Mouse (Mus musculus) thymus, postnatal 14 days (tissue): ENCODE measurements around the gene Exog.

ENCODE experiments used
- DNase-seq: peaks from one replicate; pipeline ENCODE4 v3.0.0; 2021

Gene Exog

DNA sequence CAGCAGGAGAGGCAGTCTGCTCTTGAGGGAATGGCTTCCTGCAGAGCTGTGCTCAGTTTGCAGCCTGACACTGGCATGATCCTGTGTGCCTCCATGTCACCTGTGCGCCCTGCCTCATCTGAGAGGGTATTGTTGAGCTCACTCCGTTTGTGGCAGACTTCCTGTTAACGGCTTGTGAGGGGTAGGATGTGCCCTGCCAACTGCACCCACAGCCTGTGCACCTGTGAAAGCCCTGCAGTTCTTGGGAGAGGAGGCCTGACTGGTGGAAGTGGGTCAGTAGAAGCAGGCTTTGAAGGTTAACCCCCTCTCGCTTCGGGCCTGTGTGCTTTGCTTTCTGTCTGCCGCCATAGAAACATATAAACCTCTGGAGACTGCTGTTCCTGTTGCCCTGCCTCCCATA lies 20.3 kb downstream of the Exog start:
- DNase-seq, result peak; percentile 87

DNA sequence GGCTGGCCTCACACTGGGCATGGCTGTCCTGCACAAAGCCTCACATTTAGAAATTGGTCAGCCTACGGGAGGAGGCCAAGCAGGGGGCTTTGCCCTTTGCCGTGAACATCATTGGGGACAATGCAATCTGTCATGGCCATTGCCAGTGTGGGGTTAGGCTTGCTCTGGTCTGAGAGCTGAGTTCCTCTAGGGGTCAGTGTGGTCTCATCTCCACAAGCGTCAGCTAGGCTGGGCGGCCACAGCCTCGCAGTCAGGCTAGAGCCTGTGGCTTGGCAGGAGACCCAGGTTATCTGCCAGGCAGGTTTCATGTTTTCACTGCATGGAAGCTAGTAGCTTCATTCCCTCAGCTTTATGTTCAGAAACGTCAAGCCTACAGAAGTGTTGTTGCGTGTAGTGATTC lies 20.9 kb downstream of the Exog start:
- DNase-seq, result peak; percentile 62

DNA sequence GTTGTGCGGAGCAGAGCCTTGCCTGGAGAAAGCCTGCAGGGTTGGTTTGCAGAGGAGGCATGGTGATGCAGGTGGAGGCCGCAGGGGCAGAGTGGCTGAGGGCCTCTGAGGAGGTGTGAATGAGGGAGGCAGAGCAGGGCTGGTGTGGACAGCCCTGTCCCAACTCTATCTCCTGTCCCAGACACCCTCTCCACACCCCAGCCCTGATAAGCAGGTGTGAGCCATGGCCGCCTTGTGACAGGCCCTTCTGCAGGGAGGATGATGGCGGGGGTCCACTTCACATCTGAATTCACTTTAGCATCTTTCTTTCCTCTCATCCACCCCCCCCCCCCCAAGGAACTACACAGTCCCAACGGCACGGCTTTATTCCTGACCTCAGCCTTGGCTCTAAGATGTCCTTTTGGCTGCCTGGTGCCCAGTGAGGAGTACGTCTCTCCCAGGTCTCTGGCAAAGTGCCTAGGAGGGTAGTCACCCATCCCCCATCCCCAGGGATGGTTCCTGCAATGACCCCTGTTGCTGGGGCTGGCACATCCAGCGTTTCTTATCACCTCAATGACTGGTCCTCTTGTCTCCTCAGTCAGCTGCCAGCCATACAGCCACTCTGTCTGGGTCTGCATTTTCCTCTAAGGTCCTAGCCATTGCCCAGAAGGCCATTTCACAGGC lies 25.1 kb downstream of the Exog start:
- DNase-seq, result no peak

DNA sequence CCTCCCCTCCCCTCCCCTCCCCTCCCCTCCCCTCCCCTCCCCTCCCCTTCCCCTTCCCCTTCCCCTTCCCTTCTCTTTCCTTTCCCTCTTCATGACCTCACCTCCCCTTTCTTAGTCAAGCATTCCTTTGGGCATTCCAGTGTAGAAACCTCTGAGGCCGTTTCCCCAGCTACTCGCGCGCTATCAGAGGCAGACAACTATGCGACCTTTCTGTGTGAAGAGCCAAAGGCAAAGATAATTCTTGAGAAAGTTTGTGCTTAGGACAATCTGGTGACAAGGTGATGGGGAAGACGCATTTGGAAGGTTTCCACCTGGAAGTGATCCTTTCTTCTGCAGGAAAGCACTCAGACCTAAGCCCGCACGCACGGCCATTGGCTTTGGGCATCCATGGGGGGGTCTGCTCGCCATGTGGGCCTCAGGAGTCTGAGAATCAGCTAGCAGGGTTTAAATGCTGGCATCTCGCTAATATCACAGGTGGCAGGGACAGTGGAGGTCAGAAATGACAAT lies 27.7 kb downstream of the Exog start:
- DNase-seq, result no peak

DNA sequence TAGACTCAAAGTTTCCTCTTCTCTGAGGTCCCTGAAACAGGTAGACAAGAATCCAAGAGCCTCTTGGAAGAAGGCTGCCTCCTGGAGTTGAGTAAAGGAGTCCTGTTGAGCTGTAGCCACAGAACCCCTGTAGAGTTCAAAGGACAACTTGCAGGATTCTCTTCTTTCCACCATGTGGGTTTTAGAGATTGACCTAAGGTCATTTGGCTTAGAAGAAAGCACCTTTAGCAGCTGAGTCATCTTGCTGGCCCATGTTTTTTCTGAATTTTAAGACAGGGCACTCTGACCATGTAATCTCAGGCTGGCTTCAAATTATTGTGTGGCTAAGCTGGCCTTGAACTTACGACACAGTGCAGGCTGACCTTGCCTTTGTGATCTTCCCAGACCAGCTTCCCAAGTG lies 28.3 kb downstream of the Exog start:
- DNase-seq, result no peak

DNA sequence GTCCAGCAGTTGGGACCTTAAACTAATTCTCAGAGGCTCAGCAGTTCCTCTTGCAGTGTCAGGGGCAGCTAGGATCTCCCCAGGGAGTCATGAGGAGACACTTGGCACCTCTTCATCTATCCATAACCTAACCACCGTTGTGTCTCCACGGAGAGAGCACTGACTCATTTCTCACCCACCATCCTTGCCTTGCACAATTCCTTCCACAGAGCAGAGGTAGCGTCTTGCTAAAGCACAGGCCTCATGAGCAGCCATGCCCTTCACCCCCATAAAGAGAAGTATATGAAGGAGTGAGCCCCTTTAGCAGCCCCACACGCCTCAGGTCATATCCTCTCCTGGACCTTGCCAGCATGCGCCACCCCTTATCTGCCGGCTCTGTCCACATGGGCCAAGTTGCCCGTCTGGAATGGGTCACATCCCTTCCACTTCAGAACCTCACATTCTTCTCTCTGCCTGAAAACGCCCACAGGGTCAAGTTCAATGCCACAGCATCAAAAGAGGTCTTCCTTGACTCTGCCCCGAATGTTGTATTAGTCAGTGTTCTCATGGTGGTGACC lies 28.9 kb downstream of the Exog start:
- DNase-seq, result no peak

DNA sequence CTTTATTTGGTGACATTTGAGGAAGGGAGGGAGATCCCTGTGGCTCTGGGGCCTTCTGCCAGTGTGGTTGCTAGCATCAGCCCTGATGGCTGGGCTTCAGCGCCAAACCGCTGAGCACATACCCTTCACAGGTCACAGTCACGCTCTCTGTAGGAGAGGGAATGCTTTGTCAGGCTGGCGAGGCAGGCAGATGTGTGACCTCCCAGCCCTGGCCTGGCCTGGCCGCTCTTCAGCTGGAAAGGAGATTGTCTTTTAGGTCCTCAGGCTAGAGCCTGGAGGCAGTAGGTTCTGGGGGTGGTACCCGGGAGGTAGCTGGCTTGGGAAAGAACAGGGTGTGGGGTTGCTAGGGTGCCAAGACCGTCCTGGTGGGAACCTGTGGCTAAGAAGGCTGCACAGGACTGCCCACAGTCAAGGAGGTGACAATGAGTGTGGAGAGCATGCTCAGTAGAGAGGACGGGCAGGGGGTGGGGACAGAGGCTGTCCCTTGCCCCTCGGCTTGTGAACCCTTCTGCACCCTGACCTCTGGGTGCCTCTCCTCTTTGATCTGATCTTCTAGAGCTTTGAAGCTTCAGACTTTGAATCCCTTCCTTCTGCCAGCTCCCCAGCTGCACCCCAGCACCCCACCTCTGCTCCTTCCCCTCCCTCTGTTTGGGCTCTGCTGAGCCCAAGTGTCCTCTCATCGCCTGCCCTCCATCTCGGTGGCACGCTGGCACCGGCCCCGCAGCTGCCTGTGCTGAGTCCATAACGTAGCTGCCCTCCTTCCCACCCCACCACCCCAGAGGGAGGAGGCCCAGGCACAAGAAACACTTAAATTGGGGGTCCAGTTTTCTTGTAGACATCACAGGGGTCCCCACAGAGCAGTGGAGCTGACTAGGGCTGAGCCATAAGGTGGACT lies 30.2 kb downstream of the Exog start:
- peak; percentile 38 for DNase-seq

DNA sequence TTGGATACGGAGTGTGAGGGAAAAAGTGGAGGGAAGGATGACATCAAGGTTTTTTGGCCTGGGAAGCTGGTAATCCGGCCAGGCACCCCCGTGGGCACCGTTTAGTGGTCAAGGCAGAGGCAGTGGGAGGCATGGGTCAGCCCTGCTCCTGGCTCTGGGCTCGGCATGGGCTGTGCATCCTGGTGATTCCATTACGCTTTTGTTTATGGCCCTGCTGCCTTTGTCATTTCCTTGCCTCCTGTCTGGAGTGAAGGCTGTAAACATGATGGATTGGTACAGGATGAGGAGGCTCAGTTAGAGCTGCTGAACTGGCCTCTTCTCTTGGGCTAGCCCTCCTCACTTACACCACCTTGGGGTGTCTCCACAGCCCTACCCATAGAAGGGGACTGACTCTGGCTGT lies 33.0 kb downstream of the Exog start:
- no peak for DNase-seq

DNA sequence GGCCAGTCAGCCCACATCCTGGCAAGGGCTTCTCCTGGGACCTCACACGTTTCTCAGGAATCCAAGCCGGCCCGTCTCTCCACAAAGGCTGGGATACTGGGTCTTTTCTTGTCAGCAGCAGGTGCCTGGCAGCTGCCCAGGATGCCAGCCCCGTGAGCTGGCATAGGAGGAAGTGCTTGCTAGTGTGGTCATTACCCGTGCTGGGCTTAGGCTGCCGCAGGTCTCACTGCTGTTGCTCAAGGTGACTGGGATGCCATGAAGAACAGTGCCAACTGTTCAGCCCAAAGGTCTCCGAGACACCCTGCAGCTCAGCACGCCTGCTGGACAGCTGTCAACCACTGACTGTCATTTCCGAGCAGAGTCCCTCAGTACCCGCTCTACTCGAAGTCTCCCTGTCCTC lies 33.6 kb downstream of the Exog start:
- DNase-seq, result no peak

DNA sequence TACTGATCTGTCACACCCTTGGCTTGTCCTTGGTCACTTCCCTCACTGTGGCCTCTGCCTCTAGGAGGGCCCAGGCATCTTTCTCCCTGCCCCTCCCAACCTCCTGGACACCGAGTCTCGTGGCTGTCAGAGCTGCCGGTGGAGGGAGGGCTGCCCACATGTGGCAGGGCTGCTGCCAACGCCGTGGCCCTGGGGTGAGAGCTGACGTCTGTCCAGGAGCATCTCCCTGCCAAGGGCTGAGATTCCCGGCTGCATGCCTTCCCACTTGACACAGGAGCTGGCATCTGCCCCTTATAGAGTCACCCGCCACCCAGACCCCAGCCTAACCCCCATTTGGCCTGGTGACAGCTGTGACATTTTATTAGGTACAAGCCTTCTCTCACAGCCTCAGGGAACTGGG lies 34.6 kb downstream of the Exog start:
- DNase-seq, result no peak

DNA sequence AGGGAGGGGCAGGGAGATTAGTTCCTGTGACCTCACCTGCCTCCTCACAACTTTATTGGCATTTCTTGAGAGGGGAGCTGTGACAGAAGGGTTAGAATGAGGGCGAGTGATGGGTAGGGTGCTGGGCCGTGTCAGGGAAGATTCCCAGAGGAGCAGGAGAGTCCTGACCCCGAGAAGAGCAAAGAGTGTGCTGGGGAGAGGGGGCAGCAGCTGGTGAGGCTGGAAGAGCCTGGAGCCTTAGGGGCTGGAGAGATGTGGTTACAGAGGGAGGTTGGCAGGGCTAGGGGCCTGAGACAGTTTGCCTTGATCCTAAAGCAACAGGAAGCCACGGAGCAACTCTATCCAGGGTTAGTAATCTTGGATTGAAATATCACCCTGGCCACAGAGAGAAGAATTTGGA lies 36.9 kb downstream of the Exog start:
- no peak for DNase-seq

DNA sequence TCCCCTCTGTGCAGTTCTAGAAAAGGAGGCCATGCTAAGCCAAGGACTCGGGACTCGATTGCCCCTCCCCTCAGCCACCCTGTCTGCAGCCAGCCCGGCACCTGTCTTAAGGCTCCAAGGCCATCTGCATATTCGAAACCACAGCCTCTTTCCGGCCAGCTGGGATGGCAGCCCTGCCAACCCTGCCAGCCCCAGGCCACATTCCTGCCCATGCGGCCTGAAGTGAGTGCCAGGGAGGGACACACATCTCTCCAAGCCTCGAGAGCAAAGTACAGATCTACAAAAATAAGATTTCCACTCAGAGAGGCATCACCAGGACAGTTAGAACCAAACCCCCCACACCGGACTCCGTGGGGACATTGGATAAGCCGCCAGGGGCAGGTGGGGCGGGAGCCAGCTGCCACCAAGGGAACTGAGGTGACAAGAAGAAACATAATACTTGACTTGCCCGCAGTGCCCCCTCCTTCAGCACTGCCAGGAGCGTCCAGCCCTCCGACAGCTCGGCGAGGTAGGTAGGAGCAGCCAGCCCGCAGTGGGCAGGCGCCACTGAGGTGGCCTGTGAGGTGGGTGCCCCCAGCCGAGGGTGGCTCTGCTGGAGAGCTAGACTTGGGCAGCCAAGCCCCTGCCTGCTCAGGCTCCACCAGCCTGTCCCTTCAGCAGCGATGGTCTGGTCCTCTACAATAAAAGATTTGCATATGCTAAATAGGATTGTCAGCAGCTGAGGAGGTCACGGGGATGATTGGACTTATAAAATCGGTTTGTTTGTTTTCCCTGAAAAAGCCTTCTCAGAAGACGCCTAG lies 39.0 kb downstream of the Exog start:
- DNase-seq, result peak; percentile 60

DNA sequence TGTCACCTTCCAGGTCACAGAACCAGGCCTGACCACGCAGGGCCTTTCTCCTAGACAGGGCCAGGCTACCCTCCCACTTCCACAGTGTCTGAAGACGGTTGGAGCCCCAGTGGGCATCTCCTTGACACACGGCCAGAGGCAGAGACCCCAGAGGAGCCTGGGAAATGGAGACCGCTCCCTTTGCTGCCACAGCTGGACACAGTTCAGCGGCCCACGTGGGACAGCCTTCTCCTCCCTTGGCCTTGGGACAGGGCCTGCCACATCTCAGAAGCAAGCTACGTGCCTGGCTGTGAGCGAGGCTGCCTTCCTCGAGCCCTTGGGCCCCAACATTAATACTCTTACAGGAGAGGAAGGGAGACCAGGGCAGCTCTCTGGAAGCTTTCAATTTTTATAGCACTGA lies 39.7 kb downstream of the Exog start:
- no peak for DNase-seq

DNA sequence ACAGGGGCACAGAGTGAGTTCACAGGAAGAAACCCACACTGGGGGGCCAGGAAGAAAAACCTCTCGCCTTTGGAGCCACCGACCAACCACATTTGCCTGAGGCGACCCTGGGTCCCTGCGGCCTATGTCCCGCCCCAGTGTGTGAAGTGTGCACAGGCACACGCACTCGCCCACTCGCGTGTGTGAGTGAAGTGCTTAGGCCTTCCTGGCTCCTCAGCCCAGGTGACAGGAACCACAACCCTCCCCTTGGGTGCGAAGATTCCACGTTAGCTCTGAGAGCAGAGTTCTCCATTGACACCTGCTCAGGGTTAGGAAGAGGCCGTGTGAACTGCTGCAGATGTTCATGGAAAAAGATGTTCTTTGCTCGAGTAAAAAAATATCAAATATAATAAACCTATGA lies 40.1 kb downstream of the Exog start:
- peak; percentile 51 for DNase-seq

DNA sequence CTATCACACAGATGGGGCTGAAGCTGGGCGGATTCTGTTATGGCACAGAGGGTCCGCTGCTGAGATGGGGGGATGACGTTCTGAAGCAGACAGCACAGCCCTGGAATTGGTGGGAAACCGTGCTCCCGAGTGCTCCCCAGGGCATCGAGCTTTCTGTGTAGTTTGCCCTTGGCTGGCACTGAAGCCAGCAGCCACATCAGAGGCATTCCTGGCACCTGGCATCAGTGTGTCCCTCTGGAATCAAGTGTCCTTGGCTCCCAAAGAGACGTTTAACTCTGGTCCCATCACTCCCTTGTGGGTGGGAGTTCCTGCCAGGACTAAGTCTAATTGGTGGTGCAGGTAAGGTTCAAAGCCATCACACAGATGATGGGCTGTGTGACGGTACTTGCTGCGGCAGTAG lies 51.6 kb downstream of the Exog start:
- no peak for DNase-seq

DNA sequence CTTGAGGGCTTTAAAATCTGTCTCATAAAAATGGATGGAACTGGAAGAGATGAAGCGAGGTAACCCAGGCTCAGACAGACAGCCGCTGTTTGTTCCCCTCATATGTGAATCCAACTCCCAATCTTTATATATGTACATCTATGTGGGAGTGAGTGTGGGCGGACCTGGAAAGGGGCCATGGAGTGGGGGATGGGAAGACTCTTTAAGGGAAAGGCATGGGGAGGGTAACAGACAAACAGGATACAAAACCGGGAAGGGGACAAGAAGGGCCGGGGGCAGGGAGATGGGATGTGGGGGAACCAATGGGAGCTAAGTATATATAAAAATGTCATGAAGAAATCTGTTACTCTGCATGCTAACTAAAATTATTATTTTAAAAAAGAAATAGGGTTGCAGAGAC lies 52.2 kb downstream of the Exog start:
- DNase-seq, result no peak

DNA sequence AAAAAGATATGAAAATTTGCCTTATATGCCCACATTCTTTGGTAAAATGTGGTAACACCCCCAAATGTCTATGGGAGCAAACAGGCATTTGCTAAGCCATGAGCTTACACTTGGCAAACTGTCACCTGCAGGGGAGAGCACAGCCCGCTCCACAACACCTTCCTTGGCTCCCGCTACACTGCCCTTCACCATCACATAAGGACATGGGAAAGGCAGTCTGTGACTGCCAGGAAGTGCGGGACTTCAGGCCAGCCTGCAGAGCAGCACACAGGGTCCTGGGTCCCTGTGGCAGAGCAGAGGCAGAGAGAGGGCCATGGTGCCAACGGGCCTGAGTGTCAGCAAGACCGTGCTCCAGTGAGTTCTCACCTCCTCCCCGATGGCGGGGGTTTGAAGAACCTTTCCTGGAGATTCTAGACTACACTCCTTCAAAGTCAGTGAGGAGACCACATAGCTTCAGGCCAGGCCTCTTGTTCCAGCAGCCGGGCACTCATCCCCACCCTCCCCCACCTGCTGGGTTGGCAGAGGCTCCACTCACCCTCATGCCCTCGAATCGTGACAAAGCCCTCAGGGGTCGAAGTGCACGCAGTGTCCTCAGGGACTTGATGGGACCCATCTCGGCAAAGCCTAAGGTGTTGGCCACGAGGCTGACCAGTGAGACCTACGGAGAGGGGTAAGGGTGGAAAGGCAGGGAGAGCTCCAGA lies 53.0 kb downstream of the Exog start:
- DNase-seq, result no peak

DNA sequence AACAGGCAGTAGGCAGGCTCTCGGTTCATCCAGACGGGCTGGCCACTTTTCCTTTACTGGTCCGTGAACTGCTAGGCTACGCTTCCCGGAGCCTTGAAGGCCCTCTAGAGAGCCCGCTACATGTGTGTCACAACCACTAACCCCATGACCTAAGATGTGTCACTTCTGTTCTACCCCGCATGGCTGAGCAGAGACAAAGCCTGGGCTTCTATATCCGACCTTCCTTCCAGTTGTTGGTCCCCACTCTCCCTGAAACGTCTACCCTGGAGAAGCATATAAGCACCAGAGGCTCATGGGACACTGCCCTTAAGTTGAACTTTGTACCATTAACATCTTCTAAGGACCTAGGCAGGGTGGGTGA lies 53.5 kb downstream of the Exog start:
- no peak for DNase-seq

DNA sequence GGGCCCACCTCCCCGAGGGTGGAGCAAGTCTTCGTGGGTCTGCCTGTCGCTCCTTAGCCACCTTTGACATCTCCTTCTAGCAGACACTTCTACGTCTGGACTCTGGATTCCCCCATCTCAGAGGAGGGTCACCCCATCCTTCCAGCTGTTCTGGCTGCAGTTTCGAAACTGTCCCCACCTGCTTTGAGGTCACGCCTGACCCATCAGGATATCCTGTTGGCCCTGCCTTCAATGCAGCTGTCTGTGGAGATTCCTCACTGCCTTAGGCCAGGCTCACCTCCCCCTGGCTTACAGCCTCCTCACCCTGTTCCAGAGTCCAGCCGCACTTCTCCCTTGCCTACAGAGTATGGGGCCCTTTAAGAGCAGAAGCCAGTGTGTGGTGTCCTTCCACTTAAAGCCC lies 54.1 kb downstream of the Exog start:
- no peak for DNase-seq

DNA sequence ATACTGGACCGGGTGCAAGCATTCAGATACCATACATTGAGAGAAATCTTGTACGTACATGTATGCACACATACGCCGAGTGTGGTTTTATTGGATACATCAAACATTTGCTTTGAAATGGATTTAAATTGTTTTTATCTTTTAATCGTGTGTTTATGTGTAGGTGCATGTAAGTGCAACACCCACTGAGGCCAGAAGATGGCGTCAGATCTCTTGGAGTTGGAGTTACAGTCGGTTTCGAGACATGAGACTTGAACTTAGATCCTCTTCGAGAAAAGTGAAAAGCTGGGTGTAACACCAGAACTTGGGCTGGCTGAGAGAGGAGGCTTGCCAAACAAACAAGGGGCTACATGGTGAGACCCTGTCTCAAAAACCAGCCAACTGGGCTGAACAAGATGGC lies 58.9 kb downstream of the Exog start:
- DNase-seq, result no peak

DNA sequence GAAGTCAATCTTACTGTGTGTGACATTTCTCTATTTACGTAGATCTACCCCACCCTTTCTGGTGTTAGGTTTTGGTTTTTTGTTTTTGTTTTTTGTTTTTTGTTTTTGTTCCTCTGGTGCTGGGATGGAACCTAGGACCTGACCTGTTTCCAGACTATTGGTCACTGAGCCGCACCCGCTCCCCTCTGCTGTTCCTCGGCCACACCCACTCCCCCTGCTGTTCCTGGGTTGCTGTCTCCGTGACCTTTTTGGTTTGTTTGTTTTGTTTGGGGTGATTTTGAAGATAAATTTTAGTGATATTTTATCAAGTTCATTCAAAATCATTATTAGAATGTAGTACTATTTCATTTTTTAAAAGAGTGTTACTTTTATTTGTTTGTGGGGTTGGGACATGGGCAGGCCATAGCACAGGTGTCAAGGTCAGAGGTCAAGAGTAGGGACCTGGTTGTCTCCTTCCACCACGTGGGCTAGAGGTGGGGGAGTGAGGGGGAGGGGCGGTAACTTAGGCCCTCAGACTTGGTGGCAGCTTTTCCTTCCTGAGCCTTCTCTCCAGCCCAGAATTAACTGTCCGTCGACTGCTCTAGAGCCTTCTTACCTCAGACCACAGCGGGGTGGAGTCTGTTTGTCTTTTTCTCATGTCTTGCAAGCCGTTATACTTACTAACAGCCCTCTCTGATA lies 60.4 kb downstream of the Exog start:
- DNase-seq, result no peak

DNA sequence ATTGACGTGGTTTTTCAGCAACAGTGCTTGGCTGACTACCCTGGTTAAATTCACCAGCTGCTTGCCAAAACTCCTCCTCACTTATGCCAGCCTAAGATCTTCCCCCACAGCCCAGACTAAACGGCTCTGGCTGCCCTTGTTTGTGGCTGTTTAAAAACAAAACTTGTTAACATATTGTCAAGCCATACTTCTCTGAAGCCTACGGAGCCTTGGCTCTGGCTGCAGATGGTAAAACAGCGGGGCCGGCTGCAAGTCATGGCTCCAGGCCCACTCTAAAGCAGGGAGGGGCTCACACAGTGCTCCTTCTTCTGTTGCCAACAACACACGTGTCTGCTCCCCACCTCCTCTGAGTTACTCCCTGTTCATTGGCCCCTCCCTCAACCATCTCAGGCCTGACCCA lies 66.2 kb downstream of the Exog start:
- DNase-seq, result no peak
